Mouse (Mus musculus): ENCODE measurements around the gene Nucks1.

Gene Nucks1

DNA sequence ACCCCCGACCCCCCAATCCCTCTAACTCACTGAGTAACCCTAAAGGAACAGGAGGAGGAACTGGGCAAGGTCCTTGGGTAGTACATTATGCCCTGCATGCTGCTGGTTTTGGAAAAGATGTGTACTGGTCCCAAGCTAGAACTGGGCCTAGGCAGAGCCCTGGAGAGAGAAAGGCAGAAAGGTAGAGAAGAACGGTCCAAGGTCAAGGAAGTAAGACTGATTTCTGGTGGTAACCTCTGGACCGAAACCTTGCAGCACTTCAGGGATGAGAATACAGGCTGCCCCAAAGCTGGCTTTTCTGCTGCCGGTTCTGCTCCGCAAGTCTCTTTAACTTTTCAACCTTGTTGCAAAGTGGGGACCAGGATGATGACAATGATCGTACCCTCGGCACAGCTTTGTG lies 54.2 kb downstream of the Nucks1 start:
- in situ Hi-C loops (cut with MboI, MseI), result no loop called here

DNA sequence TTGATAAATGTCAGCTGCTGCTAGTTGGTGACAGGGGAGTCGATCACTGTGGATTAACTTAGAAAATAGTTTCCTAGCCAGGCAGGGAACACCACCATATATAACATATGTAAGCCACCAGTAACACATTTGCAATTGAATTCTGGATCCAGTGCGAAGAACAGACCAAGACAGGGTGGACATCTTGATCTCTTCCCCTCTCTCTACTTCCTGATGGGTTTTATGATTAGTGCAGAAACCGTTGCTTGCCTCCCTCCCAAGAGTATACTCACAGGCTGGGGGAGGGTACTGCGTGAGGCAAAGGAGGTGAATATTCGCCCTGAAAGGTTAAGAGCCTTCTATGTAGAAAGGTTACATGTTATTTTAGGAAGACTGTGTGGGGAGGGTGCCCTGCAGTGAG lies 55.5 kb downstream of the Nucks1 start:
- in situ Hi-C loops (cut with MboI, MseI), result no loop called here

DNA sequence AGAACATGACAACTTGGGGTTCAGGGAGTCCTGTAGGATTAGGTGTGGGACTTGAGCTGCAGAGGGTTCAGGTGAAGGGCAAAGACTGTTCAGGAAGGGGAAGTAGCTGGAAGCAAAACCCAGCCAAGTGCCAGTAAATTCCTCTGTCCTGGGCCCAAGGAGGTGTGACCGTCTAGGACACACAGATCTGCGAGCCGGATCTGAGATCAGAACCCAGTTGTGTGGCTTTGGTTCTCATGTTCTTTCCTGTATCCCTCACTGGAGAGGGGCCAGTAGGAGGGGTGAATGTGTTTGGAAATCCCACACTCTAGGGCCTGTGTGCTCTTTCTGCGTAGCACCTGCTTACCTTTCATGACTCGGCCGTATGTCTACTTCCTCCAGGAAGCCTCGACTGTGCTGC lies 57.0 kb downstream of the Nucks1 start:
- in situ Hi-C loops (cut with MboI, MseI), result no loop called here

DNA sequence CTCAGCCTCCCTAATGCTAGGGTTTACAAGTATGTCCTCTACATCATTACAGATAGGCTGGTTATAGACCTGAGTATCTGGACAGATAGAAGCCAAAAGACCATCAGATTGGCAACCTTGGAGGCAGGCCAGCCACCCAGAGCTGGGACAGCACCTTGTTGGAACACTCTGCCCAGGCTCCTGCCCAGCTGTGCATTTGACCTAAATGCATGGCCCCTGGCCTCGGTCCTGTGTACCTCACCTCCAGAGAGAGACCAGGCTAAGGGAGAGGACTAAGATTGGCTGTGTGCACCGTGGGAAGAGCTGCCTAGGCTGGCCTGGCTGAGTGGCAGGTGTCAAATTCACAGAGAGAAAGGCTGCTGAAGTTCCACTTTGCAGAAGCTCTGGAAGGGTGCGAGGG lies 58.2 kb downstream of the Nucks1 start:
- in situ Hi-C loops (cut with MboI, MseI), result no loop called here

DNA sequence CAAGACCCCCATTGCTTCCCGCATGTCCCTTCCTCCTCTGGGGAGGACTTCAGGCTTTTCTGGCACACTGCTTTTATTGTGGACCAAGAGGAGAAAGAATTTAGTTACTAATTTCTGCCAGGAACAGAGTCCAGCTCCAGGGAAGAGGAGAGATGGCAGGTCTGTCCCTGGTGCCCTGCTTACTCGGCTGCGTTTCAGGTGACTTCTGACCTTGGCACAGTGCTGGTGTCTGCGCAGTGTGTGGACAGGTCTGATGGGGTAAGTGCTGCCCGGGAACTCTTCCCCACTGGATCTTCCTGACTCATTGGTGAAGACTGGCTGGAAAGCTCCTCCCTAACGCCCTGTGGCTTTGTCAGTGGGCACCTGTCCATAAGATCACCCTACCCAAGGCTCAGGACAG lies 58.6 kb downstream of the Nucks1 start:
- in situ Hi-C loops (cut with MboI, MseI), result no loop called here

DNA sequence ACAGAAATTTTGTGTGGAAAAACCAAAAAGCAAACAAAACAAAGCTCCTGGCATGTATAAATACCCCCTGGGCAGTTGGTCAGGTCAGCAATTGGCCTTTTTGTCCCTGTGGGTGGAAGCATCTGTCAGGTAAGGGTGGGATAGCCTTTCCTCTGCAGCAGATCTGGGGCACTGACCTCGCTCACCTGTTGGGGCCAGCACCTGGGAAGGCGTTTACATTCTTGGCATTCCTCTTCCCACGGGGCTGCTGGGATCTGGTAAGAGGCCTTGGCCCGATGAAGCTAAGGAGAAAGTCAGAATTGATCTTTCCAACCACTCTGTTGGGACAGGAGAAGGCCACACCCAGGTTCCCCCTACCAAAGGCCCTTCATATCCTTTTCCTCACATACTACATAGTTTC lies 59.5 kb downstream of the Nucks1 start:
- in situ Hi-C loops (cut with MboI, MseI), result no loop called here

DNA sequence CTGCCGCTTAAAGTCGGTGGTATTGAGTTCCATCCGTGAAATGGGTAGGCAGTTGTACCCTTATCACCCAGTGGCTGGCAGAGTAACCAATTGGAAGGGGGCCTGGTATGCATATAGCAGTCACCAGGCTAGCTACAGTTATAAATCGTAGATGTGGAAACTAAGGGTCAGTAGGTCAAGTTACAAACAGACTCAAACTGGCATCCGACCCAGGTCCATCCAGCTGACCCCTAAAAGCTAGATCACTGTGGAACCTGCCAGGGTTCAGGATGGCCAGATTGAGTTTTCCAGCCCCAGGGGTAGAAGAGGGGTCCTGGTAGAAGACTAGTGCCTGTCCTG lies 60.0 kb downstream of the Nucks1 start:
- in situ Hi-C loops (cut with MboI, MseI), result no loop called here

DNA sequence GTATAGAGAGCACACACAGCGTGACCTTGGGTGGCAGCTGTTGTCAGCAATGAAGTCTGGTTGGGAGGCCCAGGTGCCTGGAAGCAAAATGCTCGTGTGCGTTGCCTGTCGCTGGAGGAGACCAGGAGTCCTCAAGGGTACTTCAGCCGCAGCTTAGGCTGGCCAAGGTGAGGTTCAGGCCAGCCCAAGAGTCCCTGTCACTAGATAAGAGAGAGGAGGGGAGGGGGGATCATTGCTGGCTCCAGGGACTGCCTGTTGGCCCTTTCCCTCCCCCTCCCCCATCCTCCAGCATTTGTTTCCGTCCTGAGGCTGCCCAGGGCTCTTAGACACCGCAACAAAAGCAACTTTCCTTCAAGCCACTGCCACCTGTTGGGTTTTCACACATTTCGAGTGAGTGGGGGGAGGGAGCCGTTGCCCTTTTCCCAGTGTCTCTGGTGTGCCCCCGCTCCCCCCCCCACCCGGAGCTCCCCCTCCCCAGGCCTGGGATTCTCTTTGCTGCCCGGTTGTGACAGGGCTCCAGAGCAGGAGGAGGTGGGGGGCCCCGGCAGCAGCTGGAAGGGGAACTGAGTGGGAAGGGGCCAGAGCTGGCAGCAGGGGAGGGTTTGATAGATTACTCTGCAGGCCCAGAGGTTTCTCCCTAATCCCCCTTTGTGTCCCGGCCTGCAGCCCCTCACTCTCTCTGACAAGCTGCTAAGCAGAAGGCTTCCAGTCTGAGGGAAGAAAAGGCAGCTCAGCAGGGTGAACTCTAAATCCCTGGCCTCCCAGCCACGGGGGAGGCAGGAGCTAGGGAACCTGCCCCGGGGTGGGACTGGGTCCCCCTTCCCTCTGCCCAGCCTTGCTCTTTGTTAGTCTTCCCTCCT lies 60.6 kb downstream of the Nucks1 start:
- in situ Hi-C loops (cut with MboI, MseI), result no loop called here

DNA sequence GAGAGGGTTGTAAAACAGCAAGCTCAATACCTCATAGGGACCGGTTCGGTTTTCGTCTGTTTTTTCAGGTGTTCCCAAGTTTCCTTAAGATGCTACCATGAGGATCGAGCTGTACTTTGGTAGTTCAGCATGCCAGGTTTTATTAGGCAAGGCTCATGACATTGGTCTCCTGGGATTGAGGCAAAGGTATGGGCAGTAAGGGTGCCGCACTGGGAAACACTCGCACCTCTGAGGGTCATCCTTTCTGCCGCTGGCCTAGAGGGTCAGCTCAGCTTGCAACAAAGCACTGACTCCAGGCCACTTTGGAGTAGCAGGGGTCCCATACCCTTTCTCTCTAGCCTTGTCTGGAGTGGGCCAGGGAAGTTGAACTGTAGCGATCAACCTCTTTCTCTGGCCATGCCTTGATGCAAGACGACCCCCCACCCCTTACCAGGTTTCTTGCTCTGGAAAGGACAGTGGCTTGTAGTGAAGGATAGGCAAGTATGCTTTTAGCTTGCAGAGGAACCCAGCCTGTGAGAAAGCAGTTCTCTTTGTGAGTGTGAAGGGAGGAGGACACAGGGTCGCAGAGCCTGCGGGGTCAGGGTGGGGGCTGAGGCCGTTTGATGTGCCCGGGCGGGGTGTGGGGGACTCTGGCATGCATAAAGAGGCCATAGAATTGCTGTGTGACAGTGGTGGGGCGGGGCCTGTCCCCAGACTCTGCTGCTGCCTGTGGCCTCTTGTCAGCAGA lies 61.6 kb downstream of the Nucks1 start:
- in situ Hi-C loops (cut with MboI, MseI), result no loop called here

DNA sequence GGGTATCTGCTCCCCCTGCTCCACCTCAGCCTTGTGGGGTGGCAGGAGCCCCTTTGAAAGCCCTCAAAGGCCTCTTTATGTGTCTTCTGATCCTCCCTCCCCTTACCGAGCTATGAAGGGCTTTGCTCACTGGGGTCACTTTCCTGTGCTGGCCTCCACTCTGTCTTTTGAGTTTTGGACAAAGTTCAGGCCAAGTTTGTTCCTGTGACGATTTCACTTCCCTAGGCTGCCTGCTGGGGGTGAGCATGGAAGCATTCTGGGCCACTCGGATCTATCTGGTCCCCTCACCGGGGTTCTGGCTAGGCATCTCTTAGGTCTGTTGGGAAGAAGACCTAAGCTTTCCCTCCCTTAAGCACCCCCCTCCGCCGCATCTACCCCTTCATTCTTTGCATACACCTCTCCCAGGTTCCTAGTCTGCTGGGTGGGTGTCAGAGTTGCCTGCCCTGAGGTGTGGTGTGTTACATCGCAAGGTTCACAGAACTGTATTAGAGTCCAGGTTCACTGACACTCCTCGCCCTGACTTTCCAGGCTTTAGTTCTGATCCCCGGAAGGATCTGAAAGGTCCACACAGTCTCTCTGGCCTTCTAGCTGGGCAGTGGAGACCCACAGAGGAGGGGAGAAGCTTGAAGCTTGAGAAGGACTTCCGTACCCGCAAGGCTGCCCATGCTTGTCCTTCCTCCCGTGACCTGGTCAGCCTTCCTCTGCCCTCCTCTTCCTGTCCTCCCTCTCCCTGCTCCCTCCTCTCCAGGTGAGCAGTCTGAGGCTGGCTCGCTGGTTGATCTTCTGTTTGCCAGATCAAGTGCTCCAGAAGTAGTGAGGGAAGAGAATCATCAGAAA lies 62.4 kb downstream of the Nucks1 start:
- in situ Hi-C loops (cut with MboI, MseI), result no loop called here

DNA sequence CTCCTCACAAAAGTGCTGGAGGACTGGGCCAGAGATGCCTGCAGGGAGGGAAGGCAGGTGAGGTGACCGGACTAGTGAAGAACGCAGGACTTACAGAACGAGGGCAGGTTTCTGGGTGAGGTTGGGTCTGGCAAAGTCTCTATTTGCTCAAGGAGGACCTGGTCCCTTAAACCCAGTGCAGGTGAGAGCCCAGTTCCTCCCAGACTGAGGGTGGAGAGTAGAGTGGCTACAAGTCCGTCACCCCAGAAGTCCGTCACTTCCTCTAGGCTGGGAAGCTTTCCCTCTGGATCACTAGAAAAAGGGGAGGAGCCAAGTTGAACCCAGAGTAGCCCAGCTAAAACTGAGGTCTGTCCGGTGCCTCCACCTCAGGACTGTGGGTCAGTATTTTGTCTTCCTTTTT lies 63.7 kb downstream of the Nucks1 start:
- in situ Hi-C loops (cut with MboI, MseI), result no loop called here

DNA sequence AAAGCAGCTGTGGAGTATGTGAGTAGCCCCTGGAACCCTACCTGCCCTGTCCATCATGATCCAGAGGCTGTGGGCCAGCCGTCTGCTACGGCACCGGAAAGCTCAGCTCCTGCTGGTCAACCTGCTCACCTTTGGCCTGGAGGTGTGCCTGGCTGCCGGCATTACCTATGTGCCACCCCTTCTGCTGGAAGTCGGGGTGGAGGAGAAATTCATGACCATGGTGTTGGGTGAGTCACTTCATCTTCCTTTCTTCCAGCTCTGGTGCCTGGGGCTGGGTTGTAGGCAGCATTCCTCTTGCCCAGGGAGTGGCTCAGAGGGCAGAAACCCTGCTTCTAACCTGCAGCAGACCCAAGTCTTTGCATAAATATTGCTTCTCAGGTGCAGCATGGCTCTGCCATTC lies 66.6 kb downstream of the Nucks1 start:
- in situ Hi-C loops (cut with MboI, MseI), result loop anchor here in 1 of 2 experiments (5.0 kb wide), 1 partner anchor 140 kb away; no protein-coding TSS in a partner anchor

DNA sequence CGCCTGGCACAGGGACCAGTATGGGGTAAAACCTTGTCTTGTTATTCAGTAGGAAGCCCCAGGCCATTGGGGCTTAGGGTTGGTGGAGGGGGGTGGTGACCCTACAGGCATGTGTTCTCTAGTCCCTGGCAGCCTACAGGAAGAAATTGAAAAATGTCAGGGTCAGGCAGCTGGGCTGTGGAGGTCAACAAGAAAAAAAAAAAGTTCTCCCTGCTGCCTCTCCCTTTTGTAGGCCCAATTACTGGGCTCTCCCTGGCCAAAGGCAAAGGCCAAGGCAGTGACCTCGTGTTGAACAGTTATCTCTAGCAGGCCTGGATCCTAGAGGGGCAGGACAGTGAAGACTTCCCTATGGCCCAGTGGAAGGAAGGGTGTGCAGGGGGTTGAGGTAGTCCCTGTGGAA lies 70.1 kb downstream of the Nucks1 start:
- in situ Hi-C loops (cut with MboI, MseI), result no loop called here

DNA sequence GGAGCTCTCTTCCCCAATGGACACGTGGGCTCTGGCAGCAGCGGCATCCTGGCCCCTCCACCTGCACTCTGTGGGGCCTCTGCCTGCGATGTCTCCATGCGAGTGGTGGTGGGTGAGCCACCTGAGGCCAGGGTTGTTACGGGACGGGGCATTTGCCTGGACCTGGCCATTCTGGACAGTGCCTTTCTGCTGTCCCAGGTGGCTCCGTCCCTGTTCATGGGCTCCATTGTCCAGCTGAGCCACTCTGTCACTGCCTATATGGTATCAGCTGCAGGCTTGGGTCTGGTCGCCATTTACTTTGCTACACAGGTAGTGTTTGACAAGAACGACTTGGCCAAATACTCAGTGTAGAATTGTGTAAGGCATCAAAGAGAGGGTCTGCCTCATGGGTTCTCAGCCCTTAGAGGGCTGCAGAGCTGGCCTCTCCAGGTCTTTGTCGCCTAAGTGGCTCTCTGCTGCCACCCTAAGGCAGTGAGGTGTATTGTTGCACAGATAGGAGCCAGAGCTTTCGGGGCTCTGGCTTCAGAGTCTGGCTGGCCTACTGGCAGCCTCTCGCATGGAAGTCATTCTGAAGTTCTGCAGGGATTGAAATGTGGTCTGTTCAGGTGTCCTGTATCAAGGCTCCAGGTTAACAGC lies 71.2 kb downstream of the Nucks1 start:
- in situ Hi-C loops (cut with MboI, MseI), result no loop called here

DNA sequence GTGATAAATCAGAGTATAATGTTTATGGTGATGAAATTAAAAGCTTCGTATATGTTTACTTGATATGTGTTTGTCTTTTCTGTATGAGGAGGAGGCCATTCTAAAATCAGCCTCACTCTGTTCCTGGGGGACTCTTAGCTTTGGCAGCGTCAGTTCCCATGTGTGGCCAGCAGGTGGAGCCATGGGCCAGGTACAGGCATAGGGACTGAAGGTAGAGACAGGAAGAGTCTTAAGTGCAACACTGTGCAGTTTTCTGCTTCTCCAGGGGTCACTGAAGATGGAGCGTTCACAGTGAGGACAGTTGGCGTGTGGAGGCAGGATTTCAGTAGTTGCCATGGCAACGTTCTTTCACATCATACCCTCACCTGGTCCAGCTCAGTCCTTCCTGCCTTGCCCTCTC lies 72.6 kb downstream of the Nucks1 start:
- in situ Hi-C loops (cut with MboI, MseI), result no loop called here

DNA sequence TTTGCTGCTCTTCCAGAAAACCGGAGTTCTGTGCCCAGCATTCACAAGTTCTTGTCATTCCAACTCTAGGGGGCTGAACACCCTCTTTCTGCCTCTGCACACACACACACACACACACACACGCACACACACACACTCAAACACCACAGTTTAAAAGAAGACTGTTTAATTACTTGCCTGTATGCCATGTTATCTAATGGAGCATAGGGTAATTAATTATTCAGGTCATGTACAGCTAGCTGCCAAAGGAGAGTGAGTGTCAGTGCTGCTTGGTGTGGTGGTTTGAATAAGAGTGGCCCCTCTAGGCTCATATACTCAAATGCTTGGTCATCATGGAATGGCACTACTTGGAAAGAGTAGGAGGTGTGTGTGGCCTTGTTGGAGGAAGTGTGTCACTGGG lies 73.5 kb downstream of the Nucks1 start:
- in situ Hi-C loops (cut with MboI, MseI), result no loop called here
